Comparison of ENCODE assay signal across 7 mouse cellular contexts in genomic region chr6:47794106-47794830, GRCm38 (mm10). TPM values are rescaled to one million over a fixed set of nuclear protein-coding genes. Genes with fewer than 3 reads are reported as not detected.
DNase-seq lines count a peak whose midpoint lies in the region; ATAC-seq and TF ChIP-seq lines count a peak whose summit lies in the region.

No protein-coding gene starts in this region.

- 0 out of 2 replicates have a peak, but pooled peaks have one; percentile 38 for ATAC-seq in heart, postnatal 0 days (ENCODE audit: insufficient read depth, low read depth)
- no peak for ATAC-seq in lung, embryonic 14.5 days (ENCODE audit: insufficient read depth)

- no peak overlapping the region for H3K27ac ChIP-seq in heart, postnatal 0 days (ENCODE audit: low read depth)
- no peak overlapping the region for H3K27ac ChIP-seq in lung, embryonic 14.5 days (ENCODE audit: low read depth)

- no peak overlapping the region for H3K9ac ChIP-seq in heart, postnatal 0 days (replicated peaks; ENCODE audit: low read depth, low read length)
- no peak overlapping the region for H3K9ac ChIP-seq in lung, embryonic 14.5 days

- H3K4me3 ChIP-seq in heart, postnatal 0 days (ENCODE audit: low read depth, low read length), result no peak overlapping the region
- no peak overlapping the region for H3K4me3 ChIP-seq in lung, embryonic 14.5 days (ENCODE audit: low read depth, low read length)

- no peaks in the 10 kb centered on the region for H3K9me3 ChIP-seq in heart, postnatal 0 days (replicated peaks; ENCODE audit: control insufficient read depth, low read length)
- no peaks in the 10 kb centered on the region for H3K9me3 ChIP-seq in lung, embryonic 14.5 days (ENCODE audit: low read depth, low read length)

- TF ChIP-seq CTCF in heart, postnatal 0 days (IDR thresholded peaks at IDR 0.05; ENCODE audit: low read depth), result peak; percentile 61
- peak; percentile 30; the same call in 1 of the 2 replicates for TF ChIP-seq CTCF in lung, embryonic 14.5 days (IDR thresholded peaks at IDR 0.05; ENCODE audit: low read depth)

- DNase-seq in heart, postnatal 0 days (ENCODE audit: low spot score), result peak; percentile 32
- DNase-seq in heart, adult 9 months (ENCODE audit: low spot score in 2 of 2), result no peak
- DNase-seq in testis, postnatal 10 days (ENCODE audit: low spot score), result peak; percentile 54
- DNase-seq in testis, postnatal 14 days (ENCODE audit: low spot score), result no peak
- peak; percentile 31 for DNase-seq in embryo, embryonic 10.5 days (ENCODE audit: low spot score)
- peak; percentile 53 for DNase-seq in lung, embryonic 14.5 days
- DNase-seq in frontal cortex, postnatal 25 days (ENCODE audit: low spot score in 2 of 2), result no peak

- WGBS in heart, postnatal 0 days, result 61% methylated on average over 10 of the region's 10 CpGs
- 64% methylated on average over 10 of the region's 10 CpGs for WGBS in lung, embryonic 14.5 days

- H3K4me2 ChIP-seq in heart, postnatal 0 days (ENCODE audit: low read depth, low read length), result no peak overlapping the region
- no peak overlapping the region for H3K4me2 ChIP-seq in lung, embryonic 14.5 days

- no peaks in the 10 kb centered on the region for H3K4me1 ChIP-seq in heart, postnatal 0 days (ENCODE audit: control insufficient read depth, insufficient read depth)
- H3K4me1 ChIP-seq in lung, embryonic 14.5 days (ENCODE audit: insufficient read depth), result peaks cover under 1% of the 10 kb centered on the region; the same call in 1 of the 2 replicates

- H3K27me3 ChIP-seq in heart, postnatal 0 days (ENCODE audit: control insufficient read depth, insufficient read depth, low read length), result no peaks in the 10 kb centered on the region
- no peaks in the 10 kb centered on the region for H3K27me3 ChIP-seq in lung, embryonic 14.5 days (ENCODE audit: insufficient read depth, low read length)

- no peak for TF ChIP-seq EP300 in heart, postnatal 0 days (IDR thresholded peaks at IDR 0.05; ENCODE audit: low read depth)

- peaks cover 39% of the 10 kb centered on the region for H3K36me3 ChIP-seq in heart, postnatal 0 days (replicated peaks; ENCODE audit: control insufficient read depth, insufficient read depth, low read length)
- peaks cover 48% of the 10 kb centered on the region for H3K36me3 ChIP-seq in lung, embryonic 14.5 days (ENCODE audit: insufficient read depth)

RNA-seq across cellular contexts. Expression of gene Pdia4, which starts 19.0 kb away (rescaled TPM):
- 36.0 and 45.1 TPM in 2 replicates for total RNA-seq in heart, postnatal 0 days (2014; rRNA removed; ENCODE audit: low replicate concordance)
- 51.4 and 66.0 TPM in 2 replicates for polyA plus RNA-seq in heart, postnatal 0 days (2015; fragmentation: Nextera tagmentation; extraction: Ambion mirVana)
- polyA plus RNA-seq in lung, embryonic 14.5 days (2014; fragmentation: Nextera tagmentation; extraction: Ambion mirVana), result 372 and 376 TPM in 2 replicates

RNA-seq across cellular contexts. Expression of gene Zfp786, which starts 36.4 kb away (rescaled TPM):
- total RNA-seq in heart, postnatal 0 days (2014; rRNA removed; ENCODE audit: low replicate concordance), result 0.69 TPM in 1 of 2 replicates, not detected in the other
- 0.70 and 0.85 TPM in 2 replicates for polyA plus RNA-seq in heart, postnatal 0 days (2015; fragmentation: Nextera tagmentation; extraction: Ambion mirVana)
- 4.3 and 5.4 TPM in 2 replicates for polyA plus RNA-seq in lung, embryonic 14.5 days (2014; fragmentation: Nextera tagmentation; extraction: Ambion mirVana)

RNA-seq across cellular contexts. Expression of gene Zfp398, which starts 41.2 kb away (rescaled TPM):
- total RNA-seq in heart, postnatal 0 days (2014; rRNA removed; ENCODE audit: low replicate concordance), result 6.7 and 9.1 TPM in 2 replicates
- polyA plus RNA-seq in heart, postnatal 0 days (2015; fragmentation: Nextera tagmentation; extraction: Ambion mirVana), result 2.9 and 3.0 TPM in 2 replicates
- 8.8 and 10.6 TPM in 2 replicates for polyA plus RNA-seq in lung, embryonic 14.5 days (2014; fragmentation: Nextera tagmentation; extraction: Ambion mirVana)

Comparison
In these comparisons a context has a peak if more than half of its experiments do, and no peak if none do; other contexts are left out.
1. DNase-seq: peak in heart, postnatal 0 days (single experiment), testis, postnatal 10 days (single experiment), embryo, embryonic 10.5 days (single experiment) and lung, embryonic 14.5 days (single experiment); none in heart, adult 9 months (0 of 2), testis, postnatal 14 days (single experiment) and frontal cortex, postnatal 25 days (0 of 2).